Mouse (Mus musculus) heart, embryonic 16.5 days (tissue): ENCODE results near the gene Phlda3. TPM values are rescaled to one million over a fixed set of nuclear protein-coding genes. Genes with fewer than 3 reads are reported as not detected.
A peak's percentile ranks its signal among the peaks of the same experiment; 100 is the strongest.

Experiments used
- ATAC-seq: fragments of 200-750 bp; cut with Nextera tagmentation; replicated peaks from 2 replicates; pipeline ENCODE4 v1.8.0; 2017; ENCODE audit warnings: moderate number of reproducible peaks; ENCODE audit not compliant: insufficient read depth, low FRiP score; ENCODE audit errors: extremely low read depth
- H3K27ac ChIP-seq: fragments of 300-500 bp; sonication (generic); 2 replicates; pipeline ENCODE4 v1.5.1; 2014; ENCODE audit warnings: mild to moderate bottlenecking, low read length, control low read depth, moderate library complexity
- H3K27me3 ChIP-seq: fragments of 300-500 bp; sonication (generic); 2 replicates; pipeline ENCODE4 v1.6.1; 2014; ENCODE audit warnings: low read length, mixed read lengths; ENCODE audit not compliant: control insufficient read depth, insufficient read depth
- H3K36me3 ChIP-seq: fragments of 300-500 bp; sonication (generic); 2 replicates; pipeline ENCODE4 v1.6.1; 2014; ENCODE audit not compliant: control insufficient read depth, insufficient read depth
- H3K4me1 ChIP-seq: fragments of 300-500 bp; sonication (generic); 2 replicates; pipeline ENCODE4 v1.6.1; 2014; ENCODE audit warnings: low read length, mixed read lengths; ENCODE audit not compliant: control insufficient read depth, insufficient read depth
- H3K4me2 ChIP-seq: fragments of 300-500 bp; sonication (generic); 2 replicates; pipeline ENCODE4 v1.6.1; 2014; ENCODE audit warnings: low read depth, mild to moderate bottlenecking, control low read depth, low read length
- H3K4me3 ChIP-seq: fragments of 300-500 bp; sonication (generic); 2 replicates; pipeline ENCODE4 v1.5.1; 2014; ENCODE audit warnings: mild to moderate bottlenecking, control low read depth, low read length
- H3K9ac ChIP-seq: fragments of 300-500 bp; sonication (generic); 2 replicates; pipeline ENCODE4 v1.6.1; 2014; ENCODE audit warnings: low read length, control low read depth
- H3K9me3 ChIP-seq: fragments of 300-500 bp; sonication (generic); replicated peaks from 2 replicates; pipeline ENCODE4 v1.6.1; 2016; ENCODE audit warnings: low read length; ENCODE audit not compliant: control insufficient read depth
- whole genome bisulfite sequencing: fragments of 180-500 bp; shearing (Covaris S2); extraction: QIAGEN DNeasy Blood & Tissue Kit; methylation state at CpG from one replicate; pipeline ENCODE4 v1.1.7; 2014; 5-methylcytosine and 5-hydroxymethylcytosine counted together
- polyA plus RNA-seq: library from polyadenylated mRNA; unstranded; fragments of >200 nt; fragmentation: Nextera tagmentation; extraction: Ambion mirVana; gene quantifications from 2 replicates; pipeline ENCODE4 v1.2.1, GENCODE M21; 2015

Phlda3 gene
- polyA plus RNA-seq, 1 experiment from 2014 or later, result 77.1 TPM

DNA sequence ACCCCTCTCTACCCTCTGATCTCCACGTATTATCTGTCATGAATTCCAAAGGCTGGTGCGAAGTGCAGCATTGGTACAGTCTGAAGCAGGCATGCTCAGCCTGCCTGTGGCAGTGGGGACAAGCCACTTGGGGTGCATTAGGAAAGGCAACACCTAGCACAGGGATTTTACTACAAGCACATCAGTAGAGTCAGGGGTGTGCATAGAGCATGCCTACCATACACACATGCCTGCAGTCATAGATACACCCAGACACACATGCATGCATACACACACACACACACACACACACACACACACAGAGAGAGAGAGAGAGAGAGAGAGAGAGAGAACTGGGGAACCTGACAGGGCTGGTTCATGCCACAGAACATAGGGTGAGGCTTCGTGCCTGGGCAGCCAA, 46.3 kb downstream of the Phlda3 start:
- peak overlapping the region; percentile 57 for H3K9ac ChIP-seq
- WGBS, result 32% methylated on average over 3 of the region's 3 CpGs

DNA sequence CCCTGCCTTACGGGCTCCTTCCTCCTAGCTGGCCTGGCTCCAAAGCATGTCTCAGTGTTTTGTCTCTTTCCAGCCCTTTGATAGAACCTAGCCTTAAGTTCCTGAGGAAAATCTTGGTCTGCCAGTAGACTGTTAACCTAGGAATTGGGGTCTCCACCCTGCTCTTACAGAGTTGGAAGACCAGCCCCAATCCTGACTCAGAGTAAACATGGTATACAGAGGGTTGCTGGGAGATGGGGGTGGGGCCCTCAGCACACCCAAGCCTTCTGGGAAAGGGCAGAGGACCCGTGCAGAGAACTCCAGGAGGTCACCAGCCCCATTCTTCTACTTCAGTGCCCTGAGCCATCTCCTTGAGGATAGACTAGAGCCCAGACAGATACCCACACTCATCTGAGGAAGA, 46.7 kb downstream of the Phlda3 start:
- H3K27ac ChIP-seq, result peak overlapping the region; percentile 89

More for the DNA sequence above, 46.3 kb downstream of the Phlda3 start:
- Histone ChIP-seq H3K36me3 (peaks cover 21% of the 10 kb centered on the region), H3K9me3 (no peaks in the 10 kb centered on the region), H3K4me3 (no peak overlapping the region), H3K4me1 (peaks cover 32% of the 10 kb centered on the region), H3K27ac (peak overlapping the region; percentile 89), H3K4me2 (no peak overlapping the region), H3K27me3 (no peaks in the 10 kb centered on the region)
- no peak for ATAC-seq

DNA sequence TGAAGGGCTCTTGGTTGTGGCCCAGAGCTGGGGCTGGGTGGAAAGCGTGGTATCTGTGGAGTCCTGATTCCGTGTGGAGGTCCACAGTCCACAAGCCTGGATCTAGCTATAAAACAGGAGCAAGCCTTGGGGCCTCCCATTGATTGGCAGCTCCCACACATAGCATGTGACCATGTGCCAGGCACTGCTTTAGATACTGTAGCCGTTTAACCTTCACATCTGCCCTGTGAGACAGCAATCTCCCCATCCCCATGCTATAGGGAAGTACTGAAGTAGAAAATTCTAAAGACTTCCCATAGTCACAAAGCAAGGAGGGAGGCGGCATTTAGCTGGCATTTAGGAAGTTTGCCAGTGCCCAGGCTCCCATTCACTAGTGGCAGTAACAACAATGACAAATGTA, 47.2 kb downstream of the Phlda3 start:
- peaks cover 5% of the 10 kb centered on the region for H3K27me3 ChIP-seq
- peak overlapping the region; percentile 89 for H3K27ac ChIP-seq
- peak; percentile 33 for ATAC-seq
- no peaks in the 10 kb centered on the region for H3K9me3 ChIP-seq
- peak overlapping the region; percentile 57 for H3K9ac ChIP-seq
- H3K4me2 ChIP-seq, result peak overlapping the region; percentile 14; the same call in 1 of the 2 replicates
- H3K4me1 ChIP-seq, result peaks cover 27% of the 10 kb centered on the region
- H3K36me3 ChIP-seq, result peaks cover 16% of the 10 kb centered on the region
- 48% methylated on average over 4 of the region's 4 CpGs for WGBS
- no peak overlapping the region for H3K4me3 ChIP-seq

More for the DNA sequence above, 46.7 kb downstream of the Phlda3 start:
- peak; percentile 25 for ATAC-seq
- Histone ChIP-seq H3K27me3 (0 out of 2 replicates have a peak, but pooled peaks cover under 1% of the 10 kb centered on the region), H3K9ac (peak overlapping the region; percentile 57), H3K36me3 (peaks cover 21% of the 10 kb centered on the region), H3K9me3 (no peaks in the 10 kb centered on the region), H3K4me3 (no peak overlapping the region), H3K4me2 (peak overlapping the region; percentile 14; the same call in 1 of the 2 replicates), H3K4me1 (peaks cover 29% of the 10 kb centered on the region)
- WGBS, result 14% methylated on average over 2 of the region's 2 CpGs

DNA sequence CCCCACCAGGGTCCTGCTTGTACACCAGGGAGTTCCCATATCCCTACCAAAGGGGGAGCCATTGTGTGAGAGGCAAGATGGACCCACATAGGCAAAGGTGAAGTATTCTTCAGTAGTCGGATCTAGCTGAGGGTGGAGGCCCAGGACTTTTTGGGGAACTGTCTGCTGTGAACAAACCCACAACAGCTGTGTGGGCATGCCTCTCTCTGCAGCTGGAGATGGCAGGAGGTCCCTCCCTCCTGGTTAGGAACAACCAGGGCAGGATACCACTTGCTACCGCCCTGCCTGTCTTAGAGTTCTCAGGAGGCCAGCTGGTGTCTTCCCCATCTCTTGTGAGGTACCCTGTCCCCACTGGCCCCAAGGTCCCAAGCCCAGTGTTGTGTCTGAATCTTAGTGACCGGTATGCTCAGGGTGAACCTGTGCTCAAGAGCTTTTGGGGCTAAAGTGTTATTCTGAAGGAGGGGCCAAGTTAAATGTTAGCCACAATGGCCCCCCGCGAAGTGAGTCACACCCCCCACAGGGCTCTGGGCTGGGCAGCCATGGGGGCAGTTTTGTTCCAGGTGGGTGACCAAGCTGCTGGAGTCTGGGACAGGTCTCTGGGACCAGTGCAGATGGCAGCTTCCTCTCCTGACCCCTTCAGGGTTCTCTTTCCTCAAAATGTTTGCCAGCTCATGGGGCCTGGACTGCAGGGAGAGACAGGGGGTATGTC, 47.9 kb downstream of the Phlda3 start:
- Histone ChIP-seq H3K27ac (peak overlapping the region; percentile 89), H3K4me3 (no peak overlapping the region), H3K4me2 (no peak overlapping the region), H3K27me3 (peaks cover 7% of the 10 kb centered on the region), H3K4me1 (peaks cover 26% of the 10 kb centered on the region), H3K9me3 (no peaks in the 10 kb centered on the region), H3K9ac (no peak overlapping the region), H3K36me3 (peaks cover 13% of the 10 kb centered on the region)
- ATAC-seq, result no peak
- WGBS, result 74% methylated on average over 5 of the region's 5 CpGs

DNA sequence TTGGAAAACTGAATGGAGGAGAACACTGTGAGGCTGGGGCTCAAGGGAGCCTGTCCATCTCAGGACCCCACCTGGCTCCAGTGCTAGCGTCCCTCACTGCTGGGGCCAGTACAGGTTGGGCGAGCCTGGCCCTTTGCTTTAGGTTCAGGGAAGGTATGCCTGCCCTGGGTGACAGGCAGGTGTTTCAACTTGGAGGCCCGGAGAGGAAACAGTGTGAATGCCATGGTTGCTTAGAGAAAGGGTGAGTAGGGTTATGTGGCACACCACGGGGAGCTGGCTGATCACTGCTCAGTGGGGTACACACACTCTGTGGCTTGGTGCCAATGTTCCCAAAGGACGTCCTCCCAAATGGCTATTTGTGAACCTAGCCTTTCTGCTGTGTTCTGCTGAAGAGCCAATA, 48.6 kb downstream of the Phlda3 start:
- H3K4me2 ChIP-seq, result no peak overlapping the region
- H3K9ac ChIP-seq, result no peak overlapping the region
- peaks cover 7% of the 10 kb centered on the region for H3K27me3 ChIP-seq
- 80% methylated on average over 5 of the region's 5 CpGs for WGBS
- no peaks in the 10 kb centered on the region for H3K9me3 ChIP-seq
- H3K4me3 ChIP-seq, result no peak overlapping the region
- H3K36me3 ChIP-seq, result peaks cover 10% of the 10 kb centered on the region
- no peak overlapping the region for H3K27ac ChIP-seq
- peaks cover 26% of the 10 kb centered on the region for H3K4me1 ChIP-seq
- ATAC-seq, result no peak

DNA sequence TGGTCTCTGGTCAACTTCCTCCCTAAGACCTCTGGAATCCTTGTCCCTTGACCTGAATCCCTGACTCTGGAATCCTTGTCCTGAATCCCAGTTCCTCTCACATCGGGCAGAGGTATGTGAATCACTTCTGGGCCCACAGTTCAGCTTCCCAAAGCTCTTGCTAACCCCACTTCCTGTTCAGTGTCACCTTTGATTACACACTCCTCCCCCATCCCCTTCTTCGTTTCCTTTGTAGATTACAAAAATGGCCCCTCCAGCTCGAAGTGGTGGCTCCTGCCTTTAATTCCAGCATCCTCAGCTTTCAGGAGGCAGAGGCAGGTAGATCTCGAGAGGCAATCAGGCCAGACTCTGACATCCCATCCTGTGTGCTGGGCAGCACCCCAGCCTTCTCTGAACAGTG, 51.7 kb downstream of the Phlda3 start:
- Histone ChIP-seq H3K27ac (no peak overlapping the region), H3K9me3 (no peaks in the 10 kb centered on the region), H3K36me3 (no peaks in the 10 kb centered on the region), H3K4me3 (no peak overlapping the region), H3K27me3 (peaks cover 12% of the 10 kb centered on the region), H3K4me2 (no peak overlapping the region), H3K9ac (no peak overlapping the region), H3K4me1 (peaks cover 13% of the 10 kb centered on the region)
- ATAC-seq, result no peak
- WGBS, result 54% methylated on average over 4 of the region's 4 CpGs

DNA sequence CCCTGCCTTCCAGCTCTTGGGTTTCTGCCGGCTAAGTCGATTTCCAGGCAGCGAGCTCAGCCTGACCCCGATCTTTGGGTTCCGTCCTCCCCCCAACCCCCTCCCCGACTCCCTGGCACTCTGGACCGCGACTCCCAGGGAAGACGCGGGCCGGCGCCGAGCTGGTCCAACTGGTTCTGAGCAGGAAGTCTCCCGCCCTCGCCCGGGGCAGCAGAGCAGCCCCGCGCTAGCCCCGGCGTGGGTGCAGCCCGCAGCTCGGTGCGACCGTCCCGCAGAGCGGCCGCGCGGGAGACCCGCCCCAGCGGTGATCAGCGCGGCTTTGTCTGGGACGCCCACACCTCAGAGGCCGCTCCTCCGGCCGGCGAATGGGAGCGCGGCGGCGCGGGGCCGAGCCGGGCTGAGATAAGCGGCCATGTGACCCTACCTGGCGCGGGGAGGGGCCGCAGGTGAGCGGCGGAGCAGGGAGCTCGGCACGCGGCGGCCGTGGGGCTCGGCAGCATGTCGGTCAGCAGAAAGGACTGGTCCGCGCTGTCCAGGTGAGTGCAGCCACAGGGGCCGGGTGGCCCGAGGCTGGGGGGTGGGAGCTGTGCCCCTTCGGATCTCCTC, 52.7 kb downstream of the Phlda3 start, which contains the start of gene Lad1:
TSS of gene Lad1 (plus strand) at position 118 of the 606 bp plus-strand sequence.
- Histone ChIP-seq H3K36me3 (no peaks in the 10 kb centered on the region), H3K27ac (no peak within 1 kb of the TSS), H3K4me1 (peaks cover 4% of the 10 kb centered on the region), H3K9me3 (no peaks in the 10 kb centered on the region), H3K9ac (peak within 1 kb of the TSS; percentile 70), H3K27me3 (peaks cover 12% of the 10 kb centered on the region), H3K4me3 (peak within 1 kb of the TSS; percentile 61), H3K4me2 (peak within 1 kb of the TSS; percentile 96)
- peak; percentile 20; the same call in 1 of the 2 replicates for ATAC-seq
- WGBS, result under 1% methylated on average over 63 of the region's 63 CpGs
